Mouse (Mus musculus) myocyte (in vitro differentiated cells): ENCODE results near the gene Braf.

Experiments used
- CEBPB ChIP-seq: IDR thresholded peaks from 2 replicates; pipeline ENCODE4 v1.6.1; 2011; ENCODE audit warnings: mild to moderate bottlenecking, moderate library complexity; ENCODE audit not compliant: poor library complexity, insufficient read depth, severe bottlenecking
- E2F4 ChIP-seq: IDR thresholded peaks from one replicate; pipeline ENCODE4 v1.6.1; 2011; ENCODE audit warnings: mild to moderate bottlenecking, control low read depth, moderate library complexity; ENCODE audit not compliant: insufficient read depth
- MAX ChIP-seq: IDR thresholded peaks from one replicate; pipeline ENCODE4 v1.6.1; 2011; ENCODE audit warnings: low read depth, mild to moderate bottlenecking, control low read depth
- MYOD1 ChIP-seq, 3 experiments: IDR thresholded peaks; one replicate each; pipeline ENCODE4 v1.6.1; 2011; ENCODE audit warnings: control low read depth in 2 of 3, low read depth in 2 of 3, mild to moderate bottlenecking in 2 of 3, moderate library complexity in 1 of 3; ENCODE audit not compliant: insufficient read length in 2 of 3, control insufficient read depth in 1 of 3
- POLR2A ChIP-seq: IDR thresholded peaks from one replicate; pipeline ENCODE4 v1.6.1; 2011; ENCODE audit warnings: low read depth, mild to moderate bottlenecking, control low read depth, moderate library complexity; ENCODE audit not compliant: insufficient read length
- POLR2AphosphoS2 ChIP-seq: IDR thresholded peaks from one replicate; pipeline ENCODE4 v1.6.1; 2011; ENCODE audit warnings: low read depth, control low read depth; ENCODE audit not compliant: insufficient read length
- REST ChIP-seq: IDR thresholded peaks from one replicate; pipeline ENCODE4 v1.6.1; 2011; ENCODE audit warnings: mild to moderate bottlenecking, control low read depth, moderate library complexity; ENCODE audit not compliant: insufficient read depth, insufficient read length
- SRF ChIP-seq: IDR thresholded peaks from one replicate; pipeline ENCODE4 v1.6.1; 2011; ENCODE audit warnings: low read depth; ENCODE audit not compliant: control insufficient read depth, insufficient read length
- TCF12 ChIP-seq: IDR thresholded peaks from one replicate; pipeline ENCODE4 v1.6.1; 2011; ENCODE audit warnings: mild to moderate bottlenecking, control low read depth; ENCODE audit not compliant: poor library complexity, insufficient read depth, severe bottlenecking
- TCF3 ChIP-seq: IDR thresholded peaks from one replicate; pipeline ENCODE4 v1.6.1; 2011; ENCODE audit warnings: low read depth, control low read depth; ENCODE audit not compliant: insufficient read length
- USF1 ChIP-seq: IDR thresholded peaks from one replicate; pipeline ENCODE4 v1.6.1; 2011; ENCODE audit warnings: low read depth, mild to moderate bottlenecking, control low read depth, moderate library complexity

GRCm38 (mm10) chr6:39728095-39728494 lies 2.8 kb upstream of the Braf start:
- TF ChIP-seq TCF12 (no peak), POLR2AphosphoS2 (no peak), POLR2A (no peak), USF1 (no peak), REST (no peak), CEBPB (no peak), MYOD1 (IDR thresholded peaks at IDR 0.05; ENCODE audit: control insufficient read depth in 1 of 3, insufficient read length in 2 of 3, low read depth in 2 of 3) (no peak), SRF (no peak), E2F4 (no peak), MAX (no peak), TCF3 (no peak)
